Mouse (Mus musculus) neural tube, embryonic 15.5 days (tissue): Measurements from ENCODE around the gene Dydc1. TPM values are rescaled to one million over a fixed set of nuclear protein-coding genes. Genes with fewer than 3 reads are reported as not detected.
A peak's percentile ranks its signal among the peaks of the same experiment; 100 is the strongest.

Experiments used
- ATAC-seq: fragments of 200-750 bp; cut with Nextera tagmentation; 2 replicates; pipeline ENCODE4 v1.8.0; 2017; ENCODE audit warnings: mild to moderate bottlenecking, moderate TSS enrichment, moderate library complexity; ENCODE audit not compliant: low FRiP score
- H3K27ac ChIP-seq: fragments of 300-500 bp; sonication (generic); replicated peaks from 2 replicates; pipeline ENCODE4 v1.5.1; 2015; ENCODE audit warnings: mild to moderate bottlenecking, inconsistent platforms
- H3K27me3 ChIP-seq: fragments of 300-500 bp; sonication (generic); replicated peaks from 2 replicates; pipeline ENCODE4 v1.6.1; 2015; ENCODE audit warnings: inconsistent platforms
- H3K36me3 ChIP-seq: fragments of 300-500 bp; sonication (generic); 2 replicates; pipeline ENCODE4 v1.6.1; 2015; ENCODE audit warnings: inconsistent platforms
- H3K4me1 ChIP-seq: fragments of 300-500 bp; sonication (generic); 2 replicates; pipeline ENCODE4 v1.6.1; 2015; ENCODE audit warnings: inconsistent platforms
- H3K4me2 ChIP-seq: fragments of 300-500 bp; sonication (generic); 2 replicates; pipeline ENCODE4 v1.6.1; 2015; ENCODE audit warnings: inconsistent platforms, mild to moderate bottlenecking, moderate library complexity
- H3K4me3 ChIP-seq: fragments of 300-500 bp; sonication (generic); replicated peaks from 2 replicates; pipeline ENCODE4 v1.5.1; 2015; ENCODE audit warnings: mild to moderate bottlenecking, inconsistent platforms
- H3K9ac ChIP-seq: fragments of 300-500 bp; sonication (generic); replicated peaks from 2 replicates; pipeline ENCODE4 v1.6.1; 2015; ENCODE audit warnings: mild to moderate bottlenecking, inconsistent platforms
- H3K9me3 ChIP-seq: fragments of 300-500 bp; sonication (generic); replicated peaks from 2 replicates; pipeline ENCODE4 v1.6.1; 2016; ENCODE audit warnings: inconsistent platforms
- WGBS: fragments of 180-500 bp; shearing (Covaris S2); methylation state at CpG from one replicate; pipeline ENCODE4 v1.1.7; 2015; ENCODE audit warnings: mixed read lengths; 5-methylcytosine and 5-hydroxymethylcytosine counted together
- polyA plus RNA-seq: library from polyadenylated mRNA; unstranded; fragments of >200 nt; fragmentation: Nextera tagmentation; extraction: Ambion mirVana; gene quantifications from 2 replicates; pipeline ENCODE4 v1.2.1, GENCODE M21; 2015

Gene Dydc1
- polyA plus RNA-seq, 1 experiment from 2014 or later: not detected

DNA sequence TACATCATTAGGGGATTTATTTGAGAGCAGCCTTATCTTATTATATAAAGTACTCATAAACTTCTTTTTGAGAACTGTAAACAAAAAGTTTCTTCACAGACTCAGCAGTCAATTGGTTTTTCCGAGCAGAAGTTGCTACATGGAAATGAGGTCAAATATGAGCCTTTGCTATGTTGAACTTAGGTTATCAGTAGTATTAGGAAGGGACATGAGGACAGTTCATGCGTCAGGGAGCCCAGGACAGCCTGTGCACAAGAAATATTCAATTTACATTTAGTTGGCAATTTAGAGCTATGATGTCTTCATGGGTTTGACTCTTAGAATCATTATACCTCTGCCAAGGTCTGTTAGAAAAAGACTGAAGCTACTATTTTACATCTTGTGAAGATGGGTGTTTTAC lies 29.6 kb downstream of the Dydc1 start:
- H3K4me2 ChIP-seq: no peak overlapping the region
- WGBS: 87% methylated on average over 2 of the region's 2 CpGs
- no peaks in the 10 kb centered on the region for H3K9me3 ChIP-seq
- H3K4me1 ChIP-seq: no peaks in the 10 kb centered on the region
- H3K4me3 ChIP-seq: no peak overlapping the region
- ATAC-seq: no peak
- no peak overlapping the region for H3K9ac ChIP-seq
- no peaks in the 10 kb centered on the region for H3K27me3 ChIP-seq
- H3K27ac ChIP-seq: no peak overlapping the region
- H3K36me3 ChIP-seq: no peaks in the 10 kb centered on the region

DNA sequence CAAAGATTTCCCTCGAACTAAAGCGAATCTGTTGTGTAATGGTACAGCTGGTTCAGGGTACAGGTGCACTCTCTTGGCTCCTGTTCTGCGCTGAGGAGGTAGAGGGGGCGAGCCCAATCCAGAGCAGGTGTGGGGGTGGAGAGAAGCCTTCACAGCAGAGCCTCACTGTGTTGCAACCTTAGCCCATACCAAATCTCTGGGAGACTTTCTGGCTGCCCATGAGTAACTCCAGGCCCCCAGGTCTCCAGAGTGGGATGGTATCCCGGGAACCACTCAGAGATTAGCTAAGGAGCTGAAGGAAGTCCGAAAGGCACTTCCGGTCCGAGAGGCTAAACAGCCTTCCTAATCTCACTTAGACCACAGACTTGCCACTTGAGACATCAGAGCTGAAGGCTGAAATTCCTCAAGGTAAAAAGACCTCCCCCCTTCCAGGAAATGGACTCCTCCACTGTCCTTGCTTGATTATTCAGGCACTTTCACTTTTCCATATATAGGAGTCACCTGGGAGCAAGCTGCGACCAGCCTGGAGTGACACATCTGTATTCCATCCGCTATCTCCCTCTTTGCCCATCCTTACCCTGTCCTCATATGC lies 32.2 kb downstream of the Dydc1 start, which contains the start of gene Mat1a:
Mat1a (plus strand) TSS at position 183 of the 592 bp plus-strand sequence.
- Histone ChIP-seq H3K9ac (no peak within 1 kb of the TSS), H3K36me3 (no peaks in the 10 kb centered on the region), H3K4me2 (no peak within 1 kb of the TSS), H3K4me1 (no peaks in the 10 kb centered on the region), H3K27me3 (no peaks in the 10 kb centered on the region), H3K4me3 (no peak within 1 kb of the TSS), H3K27ac (no peak within 1 kb of the TSS), H3K9me3 (no peaks in the 10 kb centered on the region)
- no peak for ATAC-seq
- WGBS: 77% methylated on average over 10 of the region's 10 CpGs

DNA sequence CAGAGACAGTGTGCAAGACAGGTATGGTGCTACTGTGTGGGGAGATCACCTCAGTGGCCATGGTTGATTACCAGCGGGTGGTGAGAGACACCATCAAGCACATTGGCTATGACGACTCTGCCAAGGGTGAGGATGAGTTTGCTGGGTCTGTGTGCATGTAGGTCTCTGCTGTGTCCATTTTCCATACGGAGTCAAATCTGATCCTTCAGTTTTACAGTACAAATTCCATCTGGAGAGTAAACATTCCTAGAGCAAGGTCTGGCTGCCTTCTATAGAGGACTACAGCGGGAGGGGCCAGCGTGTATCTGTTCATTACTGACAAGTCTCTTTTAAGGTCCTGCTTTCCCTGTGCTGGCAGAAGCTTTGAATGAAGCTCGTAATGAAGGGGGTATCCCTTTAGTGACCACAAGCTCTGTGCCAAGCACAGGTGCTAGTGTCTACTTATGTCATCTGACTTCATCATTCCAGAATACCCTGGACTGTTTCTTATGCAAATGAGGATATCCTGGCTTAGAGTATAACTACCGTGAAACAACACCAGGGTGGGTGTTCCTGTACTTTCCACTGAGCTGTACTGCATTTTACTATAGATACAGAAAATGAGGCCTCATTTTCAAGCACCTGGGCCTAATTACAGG lies 38.4 kb downstream of the Dydc1 start:
- Histone ChIP-seq H3K4me1 (no peaks in the 10 kb centered on the region), H3K27me3 (no peaks in the 10 kb centered on the region), H3K9ac (no peak overlapping the region), H3K27ac (no peak overlapping the region), H3K36me3 (no peaks in the 10 kb centered on the region), H3K9me3 (no peaks in the 10 kb centered on the region), H3K4me2 (no peak overlapping the region), H3K4me3 (no peak overlapping the region)
- 90% methylated on average over 7 of the region's 7 CpGs for WGBS
- no peak for ATAC-seq

DNA sequence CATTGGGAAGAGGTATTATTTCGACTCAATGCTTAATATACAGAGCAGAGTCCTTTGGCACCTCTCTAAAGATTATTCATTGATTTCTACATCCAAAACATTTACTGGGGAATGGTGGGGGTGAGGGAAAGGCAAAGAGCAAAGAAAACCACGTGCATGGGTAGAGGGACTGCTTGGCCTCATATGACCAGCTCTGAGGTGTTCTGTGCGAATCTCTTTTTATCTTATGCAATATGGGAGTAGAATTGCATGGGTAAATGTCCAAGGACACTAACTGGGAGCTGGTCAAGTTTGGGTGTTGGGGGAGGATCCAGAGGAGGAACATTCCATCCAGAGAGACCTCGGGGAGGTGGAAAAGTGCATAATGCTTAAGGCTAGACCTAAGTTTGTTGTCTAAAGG lies 40.2 kb downstream of the Dydc1 start:
- Histone ChIP-seq H3K9ac (no peak overlapping the region), H3K36me3 (no peaks in the 10 kb centered on the region), H3K27ac (no peak overlapping the region), H3K9me3 (no peaks in the 10 kb centered on the region), H3K4me2 (no peak overlapping the region), H3K4me1 (no peaks in the 10 kb centered on the region), H3K27me3 (no peaks in the 10 kb centered on the region), H3K4me3 (no peak overlapping the region)
- WGBS: 86% methylated on average over 4 of the region's 4 CpGs
- ATAC-seq: no peak

DNA sequence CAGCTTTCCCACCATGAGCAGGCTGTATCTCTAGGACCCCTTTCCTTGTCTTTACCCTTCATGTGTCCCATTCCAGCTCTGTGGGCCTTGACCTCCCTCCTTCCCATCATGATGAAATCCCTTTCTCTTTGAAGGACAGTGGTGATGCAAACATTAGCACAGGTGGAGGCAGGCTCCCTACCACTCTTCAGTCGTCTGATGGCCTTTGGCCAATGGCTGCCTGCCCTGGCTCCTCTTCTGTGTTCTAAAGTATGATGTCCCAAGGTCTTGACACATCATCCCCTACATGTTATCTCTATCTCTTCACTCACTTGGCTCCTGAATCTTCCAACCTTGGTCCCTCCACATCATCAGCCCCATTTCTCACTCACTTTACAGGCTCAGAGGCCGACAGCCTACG lies 43.6 kb downstream of the Dydc1 start:
- Histone ChIP-seq H3K9me3 (no peaks in the 10 kb centered on the region), H3K27me3 (no peaks in the 10 kb centered on the region), H3K36me3 (no peaks in the 10 kb centered on the region), H3K4me3 (no peak overlapping the region), H3K27ac (no peak overlapping the region), H3K4me1 (no peaks in the 10 kb centered on the region), H3K9ac (no peak overlapping the region), H3K4me2 (no peak overlapping the region)
- no peak for ATAC-seq
- WGBS: 87% methylated on average over 3 of the region's 3 CpGs

DNA sequence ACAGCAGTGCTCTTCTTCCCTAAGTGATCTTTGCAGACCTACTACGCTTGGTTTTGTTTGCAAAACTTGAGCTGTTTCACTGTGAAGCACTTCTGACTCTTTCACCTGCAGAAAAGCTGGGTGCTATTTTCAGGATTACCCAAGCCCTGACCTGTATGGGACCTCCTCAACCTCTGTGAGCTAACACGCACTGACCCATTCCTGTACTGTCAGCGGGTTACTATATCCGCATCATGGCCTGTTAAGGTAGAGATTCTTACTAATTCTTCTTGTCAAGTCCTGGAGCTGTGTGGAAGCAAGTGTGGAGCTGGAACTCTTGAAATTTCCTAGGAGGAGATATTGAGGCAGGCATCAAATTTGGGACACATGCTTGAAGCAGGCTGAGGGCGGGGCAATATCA lies 52.0 kb downstream of the Dydc1 start:
- ATAC-seq: no peak
- Histone ChIP-seq H3K4me1 (no peaks in the 10 kb centered on the region), H3K4me3 (no peak overlapping the region), H3K27ac (no peak overlapping the region), H3K4me2 (no peak overlapping the region), H3K27me3 (no peaks in the 10 kb centered on the region), H3K9ac (no peak overlapping the region), H3K36me3 (no peaks in the 10 kb centered on the region), H3K9me3 (no peaks in the 10 kb centered on the region)
- 92% methylated on average over 5 of the region's 5 CpGs for WGBS

DNA sequence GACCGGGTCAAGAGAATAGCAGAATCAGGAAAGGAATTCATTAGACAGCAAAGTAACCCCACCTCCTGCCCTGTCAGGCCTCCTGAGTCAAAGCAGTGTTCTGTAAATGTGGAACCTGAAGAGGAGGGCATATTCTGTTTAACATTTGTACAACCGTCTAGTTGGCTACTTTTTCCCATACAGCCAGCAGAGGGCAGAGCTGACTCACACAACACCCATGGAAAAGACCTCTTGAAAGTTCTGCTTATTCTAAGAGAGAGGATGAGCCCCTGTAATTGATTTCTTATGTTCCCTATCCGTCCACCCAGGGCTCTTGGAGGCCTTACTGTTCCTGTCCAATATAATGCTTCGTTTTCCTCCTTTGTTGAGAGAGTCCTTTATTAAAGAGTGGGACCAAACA lies 55.3 kb downstream of the Dydc1 start:
- Histone ChIP-seq H3K9me3 (no peaks in the 10 kb centered on the region), H3K27me3 (no peaks in the 10 kb centered on the region), H3K4me2 (no peak overlapping the region), H3K9ac (no peak overlapping the region), H3K36me3 (no peaks in the 10 kb centered on the region), H3K4me1 (no peaks in the 10 kb centered on the region), H3K27ac (no peak overlapping the region), H3K4me3 (no peak overlapping the region)
- WGBS: 22% methylated on average over 4 of the region's 4 CpGs
- peak; percentile 63; the same call in 1 of the 2 replicates for ATAC-seq

DNA sequence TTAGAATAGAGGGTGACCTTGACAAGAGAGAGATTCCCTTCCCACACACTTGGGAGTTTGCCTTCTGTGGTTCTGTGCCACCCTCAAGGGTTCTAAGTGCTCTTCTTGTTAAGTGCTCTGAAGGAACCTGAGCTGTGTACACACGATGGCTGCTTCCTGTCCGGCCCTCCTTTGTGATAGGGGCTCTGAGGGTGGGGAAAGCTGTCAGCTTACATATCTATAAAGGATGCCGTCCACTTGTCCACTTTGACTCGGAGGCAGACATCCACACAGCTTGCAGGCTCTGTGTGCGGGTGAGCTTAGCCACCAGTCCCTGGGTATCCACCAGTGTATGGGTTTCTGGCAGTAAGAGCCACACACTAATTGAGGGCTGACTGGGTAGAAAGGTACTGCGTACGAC lies 58.8 kb downstream of the Dydc1 start, which contains the start of gene Sftpa1:
Sftpa1 (plus strand) TSS at position 243 of the 400 bp plus-strand sequence.
- Histone ChIP-seq H3K27me3 (no peaks in the 10 kb centered on the region), H3K27ac (no peak within 1 kb of the TSS), H3K36me3 (no peaks in the 10 kb centered on the region), H3K4me3 (no peak within 1 kb of the TSS), H3K9ac (no peak within 1 kb of the TSS), H3K9me3 (no peaks in the 10 kb centered on the region), H3K4me2 (no peak within 1 kb of the TSS), H3K4me1 (no peaks in the 10 kb centered on the region)
- WGBS: 92% methylated on average over 7 of the region's 7 CpGs
- no peak for ATAC-seq

DNA sequence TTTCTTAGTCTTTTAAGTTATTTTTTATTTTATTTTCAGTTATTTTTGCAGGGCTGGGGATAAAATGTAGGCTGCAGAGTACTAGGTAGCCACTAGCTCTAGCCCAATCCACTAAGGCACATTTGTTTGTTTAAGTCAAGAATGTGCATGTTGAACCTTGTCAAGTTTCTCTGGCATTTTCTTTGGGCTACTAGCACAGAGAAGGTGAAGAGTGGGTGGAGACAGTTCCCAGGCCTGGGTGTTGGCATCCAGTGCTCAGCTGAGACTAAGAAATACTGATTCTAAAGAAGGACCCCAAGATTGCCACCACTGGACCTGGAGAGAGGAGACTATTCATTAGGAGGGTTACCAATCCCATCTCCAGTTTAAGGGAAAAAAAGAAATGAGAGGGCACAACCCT lies 64.3 kb downstream of the Dydc1 start:
- ATAC-seq: no peak
- Histone ChIP-seq H3K9ac (no peak overlapping the region), H3K9me3 (no peaks in the 10 kb centered on the region), H3K36me3 (no peaks in the 10 kb centered on the region), H3K4me1 (no peaks in the 10 kb centered on the region), H3K4me2 (no peak overlapping the region), H3K27ac (no peak overlapping the region), H3K4me3 (no peak overlapping the region), H3K27me3 (no peaks in the 10 kb centered on the region)

DNA sequence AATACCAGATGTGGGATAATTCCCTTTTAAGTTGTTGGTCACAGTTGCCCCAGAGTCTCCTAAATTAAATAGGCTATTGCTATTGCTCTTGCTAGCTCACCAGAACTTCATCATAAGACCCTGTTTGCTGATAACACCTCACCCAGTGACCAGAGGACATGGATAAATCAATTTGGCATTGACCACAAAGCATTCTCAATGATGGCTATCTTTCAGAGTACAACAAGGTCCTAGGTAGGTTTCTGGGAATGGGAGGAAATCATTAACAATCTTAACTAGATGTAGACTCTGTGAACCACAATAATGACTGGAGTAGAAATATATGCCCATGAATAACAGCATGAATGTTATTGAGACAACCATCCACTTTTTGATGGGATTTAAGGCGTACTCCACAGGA lies 68.0 kb downstream of the Dydc1 start:
- Histone ChIP-seq H3K4me1 (no peaks in the 10 kb centered on the region), H3K27ac (no peak overlapping the region), H3K27me3 (no peaks in the 10 kb centered on the region), H3K4me3 (no peak overlapping the region), H3K36me3 (no peaks in the 10 kb centered on the region), H3K9ac (no peak overlapping the region), H3K9me3 (no peaks in the 10 kb centered on the region), H3K4me2 (no peak overlapping the region)
- 77% methylated on average over 1 of the region's 1 CpGs for WGBS
- ATAC-seq: no peak
